Mouse (Mus musculus): Measurements from ENCODE around the gene Abr. TPM values are rescaled to one million over a fixed set of nuclear protein-coding genes. Genes with fewer than 3 reads are reported as not detected.

Abr gene
- polyA plus RNA-seq, 1 experiment, result 215 TPM

- no peak for TF ChIP-seq CTCF (IDR thresholded peaks at IDR 0.05; ENCODE audit: borderline replicate concordance, extremely low read depth, insufficient read depth, insufficient read length)
- no peak for TF ChIP-seq POLR2A (IDR thresholded peaks at IDR 0.05; ENCODE audit: borderline replicate concordance, extremely low read depth, insufficient read depth, insufficient read length, poor library complexity, severe bottlenecking)
- DNase-seq (ENCODE audit: low read depth), result no peak
These were observed 59.5 kb downstream of the Abr start for GRCm38 (mm10) chr11:76562584-76562983.

- no peak for TF ChIP-seq POLR2A (IDR thresholded peaks at IDR 0.05; ENCODE audit: borderline replicate concordance, extremely low read depth, insufficient read depth, insufficient read length, poor library complexity, severe bottlenecking)
- no peak for TF ChIP-seq CTCF (IDR thresholded peaks at IDR 0.05; ENCODE audit: borderline replicate concordance, extremely low read depth, insufficient read depth, insufficient read length)
- peak; percentile 12 for DNase-seq (ENCODE audit: low read depth)
These were observed 59.9 kb downstream of the Abr start for GRCm38 (mm10) chr11:76562165-76562564.

GRCm38 (mm10) chr11:76557837-76558236 is 64.3 kb downstream of the Abr start:
- peak; percentile 31 for DNase-seq (ENCODE audit: low read depth)
- TF ChIP-seq POLR2A (IDR thresholded peaks at IDR 0.05; ENCODE audit: borderline replicate concordance, extremely low read depth, insufficient read depth, insufficient read length, poor library complexity, severe bottlenecking), result no peak
- TF ChIP-seq CTCF (IDR thresholded peaks at IDR 0.05; ENCODE audit: borderline replicate concordance, extremely low read depth, insufficient read depth, insufficient read length), result no peak

GRCm38 (mm10) chr11:76548153-76548721 is 73.9 kb downstream of the Abr start:
- no peak for TF ChIP-seq POLR2A (IDR thresholded peaks at IDR 0.05; ENCODE audit: borderline replicate concordance, extremely low read depth, insufficient read depth, insufficient read length, poor library complexity, severe bottlenecking)
- TF ChIP-seq CTCF (IDR thresholded peaks at IDR 0.05; ENCODE audit: borderline replicate concordance, extremely low read depth, insufficient read depth, insufficient read length), result no peak

GRCm38 (mm10) chr11:76547420-76547819 is 74.7 kb downstream of the Abr start:
- no peak for DNase-seq (ENCODE audit: low read depth)
- TF ChIP-seq CTCF (IDR thresholded peaks at IDR 0.05; ENCODE audit: borderline replicate concordance, extremely low read depth, insufficient read depth, insufficient read length), result no peak
- no peak for TF ChIP-seq POLR2A (IDR thresholded peaks at IDR 0.05; ENCODE audit: borderline replicate concordance, extremely low read depth, insufficient read depth, insufficient read length, poor library complexity, severe bottlenecking)

More at GRCm38 (mm10) chr11:76548153-76548721, 73.9 kb downstream of the Abr start:
- DNase-seq (ENCODE audit: low read depth), result no peak

- TF ChIP-seq POLR2A (IDR thresholded peaks at IDR 0.05; ENCODE audit: borderline replicate concordance, extremely low read depth, insufficient read depth, insufficient read length, poor library complexity, severe bottlenecking) (no peak), CTCF (IDR thresholded peaks at IDR 0.05; ENCODE audit: borderline replicate concordance, extremely low read depth, insufficient read depth, insufficient read length) (no peak)
- DNase-seq (ENCODE audit: low read depth), result no peak
These were observed 75.7 kb downstream of the Abr start for GRCm38 (mm10) chr11:76546431-76546830.

- DNase-seq (ENCODE audit: low read depth), result no peak
- TF ChIP-seq POLR2A (IDR thresholded peaks at IDR 0.05; ENCODE audit: borderline replicate concordance, extremely low read depth, insufficient read depth, insufficient read length, poor library complexity, severe bottlenecking), result no peak
- no peak for TF ChIP-seq CTCF (IDR thresholded peaks at IDR 0.05; ENCODE audit: borderline replicate concordance, extremely low read depth, insufficient read depth, insufficient read length)
These were observed 78.8 kb downstream of the Abr start for GRCm38 (mm10) chr11:76543300-76543699.

GRCm38 (mm10) chr11:76540973-76541372 is 81.1 kb downstream of the Abr start:
- TF ChIP-seq CTCF (IDR thresholded peaks at IDR 0.05; ENCODE audit: borderline replicate concordance, extremely low read depth, insufficient read depth, insufficient read length) (peak; percentile 70), POLR2A (IDR thresholded peaks at IDR 0.05; ENCODE audit: borderline replicate concordance, extremely low read depth, insufficient read depth, insufficient read length, poor library complexity, severe bottlenecking) (no peak)
- peak; percentile 62 for DNase-seq (ENCODE audit: low read depth)

GRCm38 (mm10) chr11:76537401-76537800 is 84.7 kb downstream of the Abr start:
- TF ChIP-seq CTCF (IDR thresholded peaks at IDR 0.05; ENCODE audit: borderline replicate concordance, extremely low read depth, insufficient read depth, insufficient read length) (no peak), POLR2A (IDR thresholded peaks at IDR 0.05; ENCODE audit: borderline replicate concordance, extremely low read depth, insufficient read depth, insufficient read length, poor library complexity, severe bottlenecking) (no peak)
- DNase-seq (ENCODE audit: low read depth), result peak; percentile 67

GRCm38 (mm10) chr11:76536576-76537354 is 85.3 kb downstream of the Abr start:
- TF ChIP-seq POLR2A (IDR thresholded peaks at IDR 0.05; ENCODE audit: borderline replicate concordance, extremely low read depth, insufficient read depth, insufficient read length, poor library complexity, severe bottlenecking) (no peak), CTCF (IDR thresholded peaks at IDR 0.05; ENCODE audit: borderline replicate concordance, extremely low read depth, insufficient read depth, insufficient read length) (peak; percentile 47; the same call in 1 of the 2 replicates)
- DNase-seq (ENCODE audit: low read depth), result no peak

GRCm38 (mm10) chr11:76532001-76532400 is 90.1 kb downstream of the Abr start:
- TF ChIP-seq CTCF (IDR thresholded peaks at IDR 0.05; ENCODE audit: borderline replicate concordance, extremely low read depth, insufficient read depth, insufficient read length) (no peak), POLR2A (IDR thresholded peaks at IDR 0.05; ENCODE audit: borderline replicate concordance, extremely low read depth, insufficient read depth, insufficient read length, poor library complexity, severe bottlenecking) (no peak)
- no peak for DNase-seq (ENCODE audit: low read depth)

Data from brain, embryonic 14.5 days (tissue).